Mouse (Mus musculus) lung, adult 2 months (tissue): Measurements from ENCODE around the gene Rnasel. TPM values are rescaled to one million over a fixed set of nuclear protein-coding genes. Genes with fewer than 3 reads are reported as not detected.

Source experiments
- DNase-seq: peaks from one replicate; pipeline ENCODE4 v3.0.0; 2022
- H3K4me1 ChIP-seq: fragments of 200-500 bp; 2 replicates; pipeline ENCODE4 v1.6.1; 2011; ENCODE audit warnings: low read length; ENCODE audit not compliant: control insufficient read depth, insufficient read depth
- H3K4me3 ChIP-seq: fragments of 200-500 bp; replicated peaks from 2 replicates; pipeline ENCODE3; 2011; ENCODE audit warnings: low read depth, mild to moderate bottlenecking, control low read depth, low read length; ENCODE audit errors: extremely low read depth
- CTCF ChIP-seq: fragments of 200-500 bp; IDR thresholded peaks from 2 replicates; pipeline ENCODE4 v1.5.1; 2011; ENCODE audit warnings: mild to moderate bottlenecking, low read length, control low read depth; ENCODE audit not compliant: insufficient read depth
- POLR2A ChIP-seq: fragments of 200-500 bp; IDR thresholded peaks from 2 replicates; pipeline ENCODE4 v1.6.1; 2011; ENCODE audit warnings: low read depth, mild to moderate bottlenecking, control low read depth, low read length, borderline replicate concordance; ENCODE audit errors: extremely low read depth
- WGBS: fragments of 180-500 bp; shearing (Covaris S2); methylation state at CpG from one replicate; pipeline ENCODE4 v1.1.7; 2018; 5-methylcytosine and 5-hydroxymethylcytosine counted together
- polyA plus RNA-seq: library from polyadenylated mRNA; depleted of rRNA; stranded (reverse); fragments of >200 nt; gene quantifications from 2 replicates; pipeline ENCODE4 v1.2.3, GENCODE M21; 2012

Rnasel gene
- polyA plus RNA-seq, 1 experiment, result 10.1 TPM

- Histone ChIP-seq H3K4me3 (no peak overlapping the region), H3K4me1 (peaks cover 2% of the 10 kb centered on the region; the same call in 1 of the 2 replicates)
- 35% methylated on average over 11 of the region's 11 CpGs for WGBS
- peak; percentile 61 for DNase-seq
- peak; percentile 84 for TF ChIP-seq CTCF
- no peak for TF ChIP-seq POLR2A
Measured at GRCm38 (mm10) chr1:153742374-153743155, 6.7 kb upstream of the Rnasel start.

- H3K4me3 ChIP-seq, result no peak overlapping the region
- 86% methylated on average over 14 of the region's 14 CpGs for WGBS
- H3K4me1 ChIP-seq, result peaks cover 11% of the 10 kb centered on the region; the same call in 1 of the 2 replicates
- no peak for DNase-seq
- no peak for TF ChIP-seq POLR2A
Measured at GRCm38 (mm10) chr1:153746119-153746670, 3.0 kb upstream of the Rnasel start.

DNA sequence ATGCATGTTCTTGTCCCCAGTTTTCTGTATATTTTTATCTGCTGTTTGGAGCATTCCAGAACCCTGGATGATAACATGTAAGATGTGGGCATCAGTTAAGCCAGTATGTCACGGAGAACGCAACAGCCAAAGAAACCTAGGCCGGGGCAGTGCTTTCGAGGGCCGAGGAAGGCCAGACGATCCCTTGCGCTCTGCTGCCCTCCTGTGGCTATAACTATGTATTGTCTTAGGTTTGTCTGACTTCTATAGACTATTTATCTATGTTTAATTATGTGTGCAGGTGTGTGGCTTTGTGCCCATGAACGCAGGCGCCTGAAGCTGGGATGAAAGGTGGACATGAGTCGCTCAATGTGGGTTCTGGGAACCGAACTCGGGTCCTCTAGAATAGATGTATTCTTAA lies 2.5 kb upstream of the Rnasel start:
- WGBS, result 5% methylated on average over 12 of the region's 12 CpGs
- TF ChIP-seq CTCF (peak; percentile 93), POLR2A (no peak)
- peak; percentile 58 for DNase-seq
- no peak overlapping the region for H3K4me3 ChIP-seq
- peaks cover 11% of the 10 kb centered on the region; the same call in 1 of the 2 replicates for H3K4me1 ChIP-seq

GRCm38 (mm10) chr1:153747861-153748530 lies 1.2 kb upstream of the Rnasel start:
- TF ChIP-seq CTCF, result no peak
- no peak for DNase-seq

GRCm38 (mm10) chr1:153748549-153748948 lies 677 bp upstream of the Rnasel start:
- 0% methylated on average over 1 of the region's 1 CpGs for WGBS
- H3K4me1 ChIP-seq, result peaks cover 12% of the 10 kb centered on the region; the same call in 1 of the 2 replicates

More at GRCm38 (mm10) chr1:153747861-153748530, 1.2 kb upstream of the Rnasel start:
- WGBS, result 34% methylated on average over 12 of the region's 12 CpGs
- no peak overlapping the region for H3K4me3 ChIP-seq
- H3K4me1 ChIP-seq, result peaks cover 12% of the 10 kb centered on the region; the same call in 1 of the 2 replicates

GRCm38 (mm10) chr1:153750054-153750453 lies 828 bp downstream of the Rnasel start:
- no peak for DNase-seq
- Histone ChIP-seq H3K4me3 (no peak overlapping the region), H3K4me1 (peaks cover 14% of the 10 kb centered on the region; the same call in 1 of the 2 replicates)
- WGBS, result 53% methylated on average over 6 of the region's 6 CpGs
- TF ChIP-seq CTCF (no peak), POLR2A (no peak)

More at GRCm38 (mm10) chr1:153748549-153748948, 677 bp upstream of the Rnasel start:
- no peak for TF ChIP-seq CTCF
- no peak for TF ChIP-seq POLR2A
- DNase-seq, result no peak
- H3K4me3 ChIP-seq, result no peak overlapping the region

GRCm38 (mm10) chr1:153751763-153752301 lies 2.6 kb downstream of the Rnasel start:
- DNase-seq, result peak; percentile 51
- Histone ChIP-seq H3K4me1 (peaks cover 14% of the 10 kb centered on the region; the same call in 1 of the 2 replicates), H3K4me3 (peak overlapping the region; percentile 63)
- TF ChIP-seq CTCF, result no peak
- peak; percentile 43; the same call in 1 of the 2 replicates for TF ChIP-seq POLR2A
- WGBS, result 3% methylated on average over 13 of the region's 13 CpGs

GRCm38 (mm10) chr1:153752521-153752920 lies 3.3 kb downstream of the Rnasel start:
- Histone ChIP-seq H3K4me3 (peak overlapping the region; percentile 63), H3K4me1 (peaks cover 14% of the 10 kb centered on the region; the same call in 1 of the 2 replicates)
- DNase-seq, result no peak
- TF ChIP-seq CTCF (no peak), POLR2A (no peak)
- 53% methylated on average over 6 of the region's 6 CpGs for WGBS

- TF ChIP-seq CTCF (no peak), POLR2A (no peak)
- DNase-seq, result peak; percentile 9
- Histone ChIP-seq H3K4me1 (peaks cover 9% of the 10 kb centered on the region; the same call in 1 of the 2 replicates), H3K4me3 (no peak overlapping the region)
- WGBS, result 60% methylated on average over 25 of the region's 25 CpGs
Measured at GRCm38 (mm10) chr1:153753725-153754464, 4.7 kb downstream of the Rnasel start.
